Mouse (Mus musculus) kidney, postnatal 4 days (tissue): ENCODE results near the gene 4930451I11Rik.

Experiments used
- DNase-seq, 2 experiments: peaks; one replicate each; pipeline ENCODE4 v3.0.0; 2021; ENCODE audit warnings: mixed read lengths in 2 of 2

The 4930451I11Rik gene

GRCm38 (mm10) chr7:126831539-126831938 lies at the start of gene 4930451I11Rik:
Gene 4930451I11Rik (minus strand): TSS chr7:126831639.
- DNase-seq: no peak

- DNase-seq: peak in 1 of 2 experiments; percentile 55
These were observed 49.6 kb upstream of the 4930451I11Rik start for GRCm38 (mm10) chr7:126881040-126881439.

- DNase-seq: no peak
These were observed 45.8 kb upstream of the 4930451I11Rik start for GRCm38 (mm10) chr7:126877239-126877638.

GRCm38 (mm10) chr7:126870520-126870891 lies 39.1 kb upstream of the 4930451I11Rik start:
- no peak for DNase-seq

GRCm38 (mm10) chr7:126869780-126870519 lies 38.5 kb upstream of the 4930451I11Rik start:
- DNase-seq: no peak

GRCm38 (mm10) chr7:126868003-126868402 lies 36.6 kb upstream of the 4930451I11Rik start:
- no peak for DNase-seq

DNA sequence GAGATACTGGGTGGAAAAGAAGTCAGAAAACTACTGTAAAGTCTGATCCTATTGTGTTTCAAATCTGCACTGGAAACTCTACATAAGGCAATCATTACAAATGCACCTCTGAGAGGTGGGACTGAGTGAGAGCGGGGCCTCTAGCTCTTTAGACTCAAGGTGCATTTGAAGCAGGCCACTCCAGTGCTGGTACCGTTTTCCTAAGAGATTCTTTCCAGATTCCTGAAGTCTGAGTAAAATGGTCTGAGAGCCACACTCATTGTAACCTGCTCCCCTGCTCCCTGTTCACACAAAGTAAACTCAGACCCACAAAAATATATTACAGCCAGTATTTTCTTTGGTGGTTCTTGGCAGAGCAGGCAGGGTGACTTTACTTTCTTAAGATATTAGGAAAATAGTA lies 36.1 kb upstream of the 4930451I11Rik start:
- DNase-seq: no peak

DNA sequence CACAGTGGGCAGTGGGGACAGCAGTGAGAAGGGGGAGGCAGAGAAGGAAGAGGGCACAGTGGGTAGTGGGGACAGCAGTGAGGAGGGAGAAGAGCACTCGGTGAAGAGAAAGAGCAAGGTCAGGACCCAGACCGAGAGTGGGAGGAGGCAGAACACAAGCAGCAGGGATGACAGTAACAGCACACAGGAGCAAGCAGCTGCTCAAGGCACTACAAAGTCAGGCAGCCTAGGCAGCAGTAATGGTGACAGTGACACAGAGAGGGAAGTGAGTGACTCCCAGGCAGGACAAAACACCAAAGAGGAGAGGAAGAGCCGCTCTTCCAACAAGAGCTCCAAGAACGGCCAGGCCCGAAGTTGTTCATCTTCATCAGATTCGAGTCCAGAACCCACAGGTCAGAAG lies 32.4 kb upstream of the 4930451I11Rik start:
- DNase-seq: no peak

- peak; percentile 97 to 98 for DNase-seq
These were observed 30.8 kb upstream of the 4930451I11Rik start, which contains the start of gene Ino80e for GRCm38 (mm10) chr7:126862147-126862784. Gene Ino80e (minus strand): TSS chr7:126862377.

GRCm38 (mm10) chr7:126861429-126862130 lies 30.1 kb upstream of the 4930451I11Rik start, which contains the start of gene Hirip3:
Gene Hirip3 (plus strand): TSS chr7:126861972.
- peak; percentile 97 for DNase-seq

DNA sequence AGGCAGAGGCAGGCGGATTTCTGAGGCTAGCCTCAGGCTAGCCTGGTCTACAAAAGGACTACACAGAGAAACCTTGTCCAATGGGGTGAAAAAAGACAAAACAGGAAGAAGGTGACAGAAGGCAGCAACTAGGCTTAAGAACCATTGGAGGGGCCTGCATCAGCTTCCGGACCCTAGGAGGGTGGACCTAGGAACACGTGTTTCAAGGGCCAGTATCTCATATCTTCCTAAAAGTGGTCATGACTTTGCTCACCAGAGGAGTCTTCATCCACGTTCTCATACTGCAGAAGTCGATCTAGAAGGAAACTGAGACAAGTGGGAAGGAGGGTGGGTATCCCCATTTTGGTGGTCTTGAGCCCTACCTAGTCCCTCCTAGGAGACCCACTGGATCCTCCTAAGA lies 29.5 kb upstream of the 4930451I11Rik start:
- DNase-seq: no peak

- no peak for DNase-seq
These were observed 25.4 kb upstream of the 4930451I11Rik start for GRCm38 (mm10) chr7:126856741-126857420.

GRCm38 (mm10) chr7:126855641-126856040 lies 24.2 kb upstream of the 4930451I11Rik start:
- DNase-seq: no peak

DNA sequence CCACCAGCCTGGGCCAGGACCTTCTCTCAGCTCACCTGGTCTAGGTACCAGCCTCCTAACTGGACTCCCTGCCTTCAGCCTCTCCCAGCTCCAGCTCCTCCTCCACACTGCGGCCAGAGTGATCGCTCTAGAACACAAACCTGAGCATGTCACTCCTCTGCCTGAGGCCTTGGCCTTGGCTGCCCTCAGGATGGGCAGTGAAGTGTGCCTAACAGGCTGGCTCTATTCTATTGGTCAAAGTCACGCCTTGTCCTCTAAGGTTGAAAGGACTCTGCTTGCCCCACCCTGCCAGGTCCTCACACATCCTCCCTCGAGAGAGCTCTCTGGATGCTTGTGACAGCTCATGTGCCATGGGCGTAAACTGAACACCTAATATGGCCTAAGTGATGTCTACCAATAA lies 22.0 kb upstream of the 4930451I11Rik start:
- peak; percentile 31 to 62 for DNase-seq

GRCm38 (mm10) chr7:126851192-126851591 lies 19.8 kb upstream of the 4930451I11Rik start:
- no peak for DNase-seq

- no peak for DNase-seq
These were observed 18.7 kb upstream of the 4930451I11Rik start for GRCm38 (mm10) chr7:126850161-126850560.

- no peak for DNase-seq
These were observed 17.4 kb upstream of the 4930451I11Rik start for GRCm38 (mm10) chr7:126848794-126849193.

DNA sequence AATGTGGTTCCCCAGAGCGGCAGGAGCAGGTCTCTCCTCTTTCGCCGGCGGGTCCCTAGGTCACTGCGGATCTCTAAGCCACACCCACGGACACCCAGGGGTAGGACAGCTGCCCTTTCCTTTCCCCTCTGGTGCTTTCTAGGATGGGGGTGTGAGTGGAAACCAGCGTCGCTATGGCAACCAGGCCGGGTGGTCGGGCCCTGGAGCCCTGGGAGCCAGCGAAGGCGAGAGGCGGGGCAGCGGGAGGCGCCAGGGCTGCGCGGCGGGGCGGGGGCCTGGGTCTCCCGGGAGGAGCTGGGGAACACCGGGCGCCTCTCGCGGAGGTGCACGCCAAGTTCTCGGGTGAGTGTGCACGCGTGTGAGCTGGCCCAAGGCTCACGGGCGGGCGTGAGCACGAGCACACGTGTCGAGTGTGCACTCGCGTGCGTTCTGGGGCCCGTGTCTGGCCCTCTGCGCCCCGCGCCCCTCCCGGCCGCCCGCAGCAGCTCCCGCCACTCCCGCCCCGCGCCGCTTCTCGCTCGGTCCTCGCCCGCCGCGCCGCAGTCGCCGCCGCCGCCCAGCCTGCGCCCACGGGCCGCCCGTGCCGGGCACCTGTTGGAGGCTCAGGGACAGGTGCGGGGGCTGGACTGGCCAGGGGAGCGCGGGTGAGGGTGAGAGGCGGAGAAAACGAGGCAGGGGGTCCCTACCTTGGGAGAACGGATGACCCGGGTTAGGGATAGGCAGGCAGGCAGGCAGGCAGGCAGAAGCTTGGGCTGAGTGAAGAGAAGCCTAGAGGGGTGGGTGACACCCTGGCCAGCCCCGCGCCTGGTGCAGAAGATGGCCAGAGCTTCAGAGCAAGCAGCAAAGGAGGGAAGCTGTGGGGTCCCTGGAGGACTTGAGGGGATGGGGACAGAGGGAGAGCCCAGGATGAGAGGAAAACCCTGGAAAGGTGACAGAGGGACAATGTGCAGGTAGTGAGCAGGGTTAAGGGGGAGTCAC lies 16.3 kb upstream of the 4930451I11Rik start:
- peak; percentile 62 to 74 for DNase-seq

DNA sequence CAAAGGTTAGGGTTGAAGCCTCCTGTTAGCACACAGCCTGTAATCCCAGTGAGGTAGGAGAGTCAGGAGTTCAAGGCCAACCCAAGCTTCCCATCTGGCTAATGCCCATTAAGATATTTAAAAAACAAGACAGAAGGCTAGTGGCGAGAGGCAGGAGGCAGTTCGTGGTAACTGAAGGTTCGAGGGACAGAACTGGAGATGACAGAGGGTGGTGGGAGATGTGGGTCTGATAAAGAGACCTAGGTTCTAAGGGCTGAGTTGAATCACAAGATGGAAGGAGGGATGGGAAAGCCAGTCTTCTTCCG lies 15.6 kb upstream of the 4930451I11Rik start, which contains the start of gene Doc2a:
TSS of gene Doc2a (plus strand) at position 301 of the 305 bp plus-strand sequence.
- no peak for DNase-seq

DNA sequence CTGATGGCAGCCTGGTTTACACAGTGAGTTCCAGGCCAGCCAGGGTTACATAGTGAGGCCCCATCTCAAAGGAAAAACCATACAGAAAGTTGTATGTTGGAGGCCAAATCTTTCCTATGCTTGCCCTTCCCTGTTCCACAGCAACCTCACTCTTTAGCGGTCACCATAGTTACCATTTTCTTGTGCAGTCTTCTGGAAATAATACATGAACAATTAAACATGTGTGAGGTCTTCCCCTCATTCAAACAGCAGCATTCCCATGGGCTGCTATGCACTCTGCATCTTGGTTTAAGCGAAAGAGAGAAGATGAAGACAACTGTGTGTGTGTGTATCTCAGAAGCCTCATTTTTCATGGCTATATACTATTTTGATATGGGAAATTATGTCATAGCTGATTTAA lies 14.1 kb upstream of the 4930451I11Rik start:
- DNase-seq: no peak

GRCm38 (mm10) chr7:126843276-126843675 lies 11.8 kb upstream of the 4930451I11Rik start:
- DNase-seq: no peak

- no peak for DNase-seq
These were observed 1.9 kb upstream of the 4930451I11Rik start for GRCm38 (mm10) chr7:126833294-126833693.
